Mouse (Mus musculus) limb, embryonic 12.5 days (tissue): ENCODE data around the gene Cryl1. TPM values are rescaled to one million over a fixed set of nuclear protein-coding genes. Genes with fewer than 3 reads are reported as not detected.

Source experiments
- ATAC-seq: fragments of 200-750 bp; cut with Nextera tagmentation; 2 replicates; pipeline ENCODE4 v1.8.0; 2017; ENCODE audit warnings: low read depth, moderate TSS enrichment; ENCODE audit not compliant: insufficient number of reproducible peaks, insufficient read depth, low FRiP score, low TSS enrichment
- H3K27ac ChIP-seq: fragments of 300-500 bp; sonication (generic); 2 replicates; pipeline ENCODE4 v1.5.1; 2016; ENCODE audit warnings: mild to moderate bottlenecking, moderate library complexity
- H3K27me3 ChIP-seq: fragments of 300-500 bp; sonication (generic); 2 replicates; pipeline ENCODE4 v1.6.1; 2016; ENCODE audit warnings: mild to moderate bottlenecking, moderate library complexity
- H3K36me3 ChIP-seq: fragments of 300-500 bp; sonication (generic); 2 replicates; pipeline ENCODE4 v1.6.1; 2016; ENCODE audit warnings: mild to moderate bottlenecking, moderate library complexity
- H3K4me1 ChIP-seq: fragments of 300-500 bp; sonication (generic); replicated peaks from 2 replicates; pipeline ENCODE4 v1.6.1; 2016
- H3K4me2 ChIP-seq: fragments of 300-500 bp; sonication (generic); 2 replicates; pipeline ENCODE4 v1.6.1; 2016; ENCODE audit warnings: mild to moderate bottlenecking, moderate library complexity
- H3K4me3 ChIP-seq: fragments of 300-500 bp; sonication (generic); replicated peaks from 2 replicates; pipeline ENCODE4 v1.5.1; 2016; ENCODE audit warnings: mild to moderate bottlenecking
- H3K9ac ChIP-seq: fragments of 300-500 bp; sonication (generic); replicated peaks from 2 replicates; pipeline ENCODE4 v1.6.1; 2016; ENCODE audit warnings: mild to moderate bottlenecking, moderate library complexity
- H3K9me3 ChIP-seq: fragments of 300-500 bp; sonication (generic); 2 replicates; pipeline ENCODE4 v1.6.1; 2016; ENCODE audit warnings: mild to moderate bottlenecking, moderate library complexity
- WGBS: fragments of 180-500 bp; shearing (Covaris S2); methylation state at CpG from one replicate; pipeline ENCODE4 v1.1.7; 2016; 5-methylcytosine and 5-hydroxymethylcytosine counted together
- polyA plus RNA-seq: library from polyadenylated mRNA; unstranded; fragments of >200 nt; fragmentation: Nextera tagmentation; extraction: Ambion mirVana; gene quantifications from 2 replicates; pipeline ENCODE4 v1.2.1, GENCODE M21; 2016

Gene Cryl1
- polyA plus RNA-seq, 1 experiment from 2014 or later: 16.7 TPM

GRCm38 (mm10) chr14:57276481-57277012 lies 121.8 kb downstream of the Cryl1 start:
- no peaks in the 10 kb centered on the region for H3K4me1 ChIP-seq
- no peak overlapping the region for H3K9ac ChIP-seq
- 83% methylated on average over 7 of the region's 7 CpGs for WGBS
- no peak overlapping the region for H3K27ac ChIP-seq
- ATAC-seq: no peak
- H3K27me3 ChIP-seq: no peaks in the 10 kb centered on the region
- H3K4me2 ChIP-seq: no peak overlapping the region
- no peaks in the 10 kb centered on the region for H3K36me3 ChIP-seq
- no peak overlapping the region for H3K4me3 ChIP-seq
- H3K9me3 ChIP-seq: no peaks in the 10 kb centered on the region

- no peak overlapping the region for H3K27ac ChIP-seq
- no peaks in the 10 kb centered on the region for H3K9me3 ChIP-seq
- H3K4me1 ChIP-seq: no peaks in the 10 kb centered on the region
- no peak overlapping the region for H3K4me2 ChIP-seq
- WGBS: 76% methylated on average over 1 of the region's 1 CpGs
- no peak for ATAC-seq
- no peaks in the 10 kb centered on the region for H3K27me3 ChIP-seq
- H3K9ac ChIP-seq: no peak overlapping the region
- no peaks in the 10 kb centered on the region for H3K36me3 ChIP-seq
- H3K4me3 ChIP-seq: no peak overlapping the region
Observed at GRCm38 (mm10) chr14:57272341-57272740, 126.0 kb downstream of the Cryl1 start.

GRCm38 (mm10) chr14:57271861-57272260 lies 126.5 kb downstream of the Cryl1 start:
- Histone ChIP-seq H3K9me3 (no peaks in the 10 kb centered on the region), H3K9ac (no peak overlapping the region), H3K4me3 (no peak overlapping the region), H3K4me1 (no peaks in the 10 kb centered on the region), H3K4me2 (no peak overlapping the region), H3K36me3 (no peaks in the 10 kb centered on the region), H3K27ac (no peak overlapping the region), H3K27me3 (no peaks in the 10 kb centered on the region)
- ATAC-seq: no peak
- 69% methylated on average over 1 of the region's 1 CpGs for WGBS

- WGBS: 85% methylated on average over 3 of the region's 3 CpGs
- ATAC-seq: no peak
- Histone ChIP-seq H3K9ac (no peak overlapping the region), H3K27me3 (no peaks in the 10 kb centered on the region), H3K4me2 (no peak overlapping the region), H3K4me3 (no peak overlapping the region), H3K27ac (no peak overlapping the region), H3K9me3 (no peaks in the 10 kb centered on the region), H3K4me1 (no peaks in the 10 kb centered on the region), H3K36me3 (no peaks in the 10 kb centered on the region)
Observed at GRCm38 (mm10) chr14:57268900-57269299, 129.4 kb downstream of the Cryl1 start.

- WGBS: 84% methylated on average over 3 of the region's 3 CpGs
- ATAC-seq: no peak
- Histone ChIP-seq H3K27me3 (no peaks in the 10 kb centered on the region), H3K36me3 (no peaks in the 10 kb centered on the region), H3K4me2 (no peak overlapping the region), H3K9me3 (no peaks in the 10 kb centered on the region), H3K4me3 (no peak overlapping the region), H3K9ac (no peak overlapping the region), H3K4me1 (no peaks in the 10 kb centered on the region), H3K27ac (no peak overlapping the region)
Observed at GRCm38 (mm10) chr14:57268344-57268743, 130.0 kb downstream of the Cryl1 start.

- no peak overlapping the region for H3K9ac ChIP-seq
- no peak overlapping the region for H3K4me3 ChIP-seq
- H3K4me2 ChIP-seq: no peak overlapping the region
- no peak for ATAC-seq
- H3K36me3 ChIP-seq: no peaks in the 10 kb centered on the region
- no peaks in the 10 kb centered on the region for H3K27me3 ChIP-seq
- 87% methylated on average over 10 of the region's 10 CpGs for WGBS
- no peak overlapping the region for H3K27ac ChIP-seq
- H3K4me1 ChIP-seq: no peaks in the 10 kb centered on the region
- no peaks in the 10 kb centered on the region; the same call in 1 of the 2 replicates for H3K9me3 ChIP-seq
Observed at GRCm38 (mm10) chr14:57263943-57264342, 134.4 kb downstream of the Cryl1 start.

GRCm38 (mm10) chr14:57259341-57259740 lies 139.0 kb downstream of the Cryl1 start:
- H3K9me3 ChIP-seq: no peaks in the 10 kb centered on the region; the same call in 1 of the 2 replicates
- H3K4me1 ChIP-seq: no peaks in the 10 kb centered on the region
- no peak for ATAC-seq
- H3K4me3 ChIP-seq: no peak overlapping the region
- no peaks in the 10 kb centered on the region for H3K27me3 ChIP-seq
- H3K36me3 ChIP-seq: no peaks in the 10 kb centered on the region
- no peak overlapping the region for H3K27ac ChIP-seq
- H3K4me2 ChIP-seq: no peak overlapping the region
- WGBS: 80% methylated on average over 8 of the region's 8 CpGs
- no peak overlapping the region for H3K9ac ChIP-seq

GRCm38 (mm10) chr14:57248661-57249060 lies 149.7 kb downstream of the Cryl1 start:
- no peak overlapping the region for H3K9ac ChIP-seq
- H3K4me3 ChIP-seq: no peak overlapping the region
- H3K9me3 ChIP-seq: no peaks in the 10 kb centered on the region
- no peaks in the 10 kb centered on the region for H3K36me3 ChIP-seq
- no peak overlapping the region for H3K4me2 ChIP-seq
- peaks cover 9% of the 10 kb centered on the region; the same call in 1 of the 2 replicates for H3K27me3 ChIP-seq
- no peak for ATAC-seq
- H3K4me1 ChIP-seq: peaks cover 26% of the 10 kb centered on the region
- no peak overlapping the region for H3K27ac ChIP-seq
- WGBS: 78% methylated on average over 3 of the region's 3 CpGs

GRCm38 (mm10) chr14:57246575-57246974 lies 151.8 kb downstream of the Cryl1 start:
- peak; percentile 38; the same call in 1 of the 2 replicates for ATAC-seq
- no peaks in the 10 kb centered on the region for H3K9me3 ChIP-seq
- peaks cover 9% of the 10 kb centered on the region; the same call in 1 of the 2 replicates for H3K27me3 ChIP-seq
- no peak overlapping the region for H3K4me3 ChIP-seq
- H3K36me3 ChIP-seq: no peaks in the 10 kb centered on the region
- 47% methylated on average over 6 of the region's 6 CpGs for WGBS
- no peak overlapping the region for H3K9ac ChIP-seq
- no peak overlapping the region for H3K27ac ChIP-seq
- no peak overlapping the region for H3K4me2 ChIP-seq
- H3K4me1 ChIP-seq: peaks cover 31% of the 10 kb centered on the region

GRCm38 (mm10) chr14:57242978-57243377 lies 155.4 kb downstream of the Cryl1 start:
- Histone ChIP-seq H3K27ac (no peak overlapping the region), H3K4me2 (no peak overlapping the region), H3K4me1 (peaks cover 30% of the 10 kb centered on the region), H3K27me3 (no peaks in the 10 kb centered on the region), H3K36me3 (no peaks in the 10 kb centered on the region), H3K9ac (no peak overlapping the region), H3K9me3 (no peaks in the 10 kb centered on the region), H3K4me3 (no peak overlapping the region)
- 91% methylated on average over 5 of the region's 5 CpGs for WGBS
- ATAC-seq: no peak

GRCm38 (mm10) chr14:57235276-57235675 lies 163.1 kb downstream of the Cryl1 start:
- no peak overlapping the region for H3K4me2 ChIP-seq
- H3K27me3 ChIP-seq: no peaks in the 10 kb centered on the region
- H3K9me3 ChIP-seq: no peaks in the 10 kb centered on the region
- ATAC-seq: no peak
- 82% methylated on average over 11 of the region's 11 CpGs for WGBS
- peaks cover 12% of the 10 kb centered on the region for H3K4me1 ChIP-seq
- H3K27ac ChIP-seq: no peak overlapping the region
- no peak overlapping the region for H3K9ac ChIP-seq
- H3K36me3 ChIP-seq: no peaks in the 10 kb centered on the region
- no peak overlapping the region for H3K4me3 ChIP-seq

GRCm38 (mm10) chr14:57234711-57235110 lies 163.6 kb downstream of the Cryl1 start:
- Histone ChIP-seq H3K36me3 (no peaks in the 10 kb centered on the region), H3K4me3 (no peak overlapping the region), H3K4me2 (no peak overlapping the region), H3K9me3 (no peaks in the 10 kb centered on the region), H3K4me1 (peaks cover 12% of the 10 kb centered on the region), H3K27ac (no peak overlapping the region), H3K9ac (no peak overlapping the region), H3K27me3 (no peaks in the 10 kb centered on the region)
- no peak for ATAC-seq
- 22% methylated on average over 4 of the region's 4 CpGs for WGBS
